Mouse (Mus musculus): Measurements from ENCODE around the gene Rras2. TPM values are rescaled to one million over a fixed set of nuclear protein-coding genes. Genes with fewer than 3 reads are reported as not detected.

Gene Rras2
- total RNA-seq, 1 experiment: 44.0 TPM

- H3K4me3 ChIP-seq (ENCODE audit: insufficient read depth in 1 of 2, low read depth in 1 of 2, low read length in 2 of 2, poor library complexity in 1 of 2, severe bottlenecking in 1 of 2): no peak overlapping the region
- no peaks in the 10 kb centered on the region for H3K9me3 ChIP-seq (ENCODE audit: control insufficient read depth, insufficient read depth, low read depth, low read length)
- no peak overlapping the region for H3K9ac ChIP-seq (ENCODE audit: insufficient read depth, low read depth, low read length, poor library complexity, severe bottlenecking)
- TF ChIP-seq HCFC1 (IDR thresholded peaks at IDR 0.05; ENCODE audit: borderline replicate concordance, insufficient read depth, low read length): no peak
- TF ChIP-seq ZNF384 (IDR thresholded peaks at IDR 0.05; ENCODE audit: low read depth, low read length): no peak
- no peak for TF ChIP-seq ZC3H11A (IDR thresholded peaks at IDR 0.05; ENCODE audit: borderline replicate concordance, low read depth, low read length)
- no peak for TF ChIP-seq CHD2 (IDR thresholded peaks at IDR 0.05; ENCODE audit: low read depth, low read length)
- TF ChIP-seq MAFK (IDR thresholded peaks at IDR 0.05; ENCODE audit: insufficient read depth, low read depth, low read length): no peak
- DNase-seq (ENCODE audit: low read depth, low spot score): no peak
- no peaks in the 10 kb centered on the region for H3K4me1 ChIP-seq (ENCODE audit: control insufficient read depth in 2 of 2, insufficient read depth in 2 of 2, low read length in 2 of 2, poor library complexity in 1 of 2)
- H3K27ac ChIP-seq (ENCODE audit: insufficient read depth, low read depth, low read length, poor library complexity, severe bottlenecking): no peak overlapping the region
- no peaks in the 10 kb centered on the region for H3K36me3 ChIP-seq (ENCODE audit: control insufficient read depth, insufficient read depth, low read length, poor library complexity, severe bottlenecking)
- in situ Hi-C loops (cut with MboI; ENCODE audit: low sequenced_read_pairs in 2 of 2, unreplicated experiment in 2 of 2): no loop called here
Measured at GRCm38 (mm10) chr7:114011726-114012443, 105.7 kb downstream of the Rras2 start.

GRCm38 (mm10) chr7:114007565-114007964, 110.0 kb downstream of the Rras2 start:
- Histone ChIP-seq H3K36me3 (ENCODE audit: control insufficient read depth, insufficient read depth, low read length, poor library complexity, severe bottlenecking) (no peaks in the 10 kb centered on the region), H3K9me3 (ENCODE audit: control insufficient read depth, insufficient read depth, low read depth, low read length) (no peaks in the 10 kb centered on the region), H3K4me1 (ENCODE audit: control insufficient read depth in 2 of 2, insufficient read depth in 2 of 2, low read length in 2 of 2, poor library complexity in 1 of 2) (peaks cover 0 to 2% of the 10 kb centered on the region in 2 experiments; a peak in 1 of 4 replicates), H3K27ac (ENCODE audit: insufficient read depth, low read depth, low read length, poor library complexity, severe bottlenecking) (no peak overlapping the region), H3K4me3 (ENCODE audit: insufficient read depth in 1 of 2, low read depth in 1 of 2, low read length in 2 of 2, poor library complexity in 1 of 2, severe bottlenecking in 1 of 2) (no peak overlapping the region), H3K9ac (ENCODE audit: insufficient read depth, low read depth, low read length, poor library complexity, severe bottlenecking) (no peak overlapping the region)
- TF ChIP-seq ZNF384 (IDR thresholded peaks at IDR 0.05; ENCODE audit: low read depth, low read length): no peak
- 0 out of 2 replicates have a peak, but pooled peaks have one; percentile 29 for TF ChIP-seq ZC3H11A (IDR thresholded peaks at IDR 0.05; ENCODE audit: borderline replicate concordance, low read depth, low read length)
- no peak for TF ChIP-seq HCFC1 (IDR thresholded peaks at IDR 0.05; ENCODE audit: borderline replicate concordance, insufficient read depth, low read length)
- DNase-seq (ENCODE audit: low read depth, low spot score): peak; percentile 37
- in situ Hi-C loops (cut with MboI; ENCODE audit: low sequenced_read_pairs in 2 of 2, unreplicated experiment in 2 of 2): no loop called here

- no peaks in the 10 kb centered on the region for H3K9me3 ChIP-seq (ENCODE audit: control insufficient read depth, insufficient read depth, low read depth, low read length)
- in situ Hi-C loops (cut with MboI; ENCODE audit: low sequenced_read_pairs in 2 of 2, unreplicated experiment in 2 of 2): no loop called here
- H3K27ac ChIP-seq (ENCODE audit: insufficient read depth, low read depth, low read length, poor library complexity, severe bottlenecking): no peak overlapping the region
- peaks cover 0 to 2% of the 10 kb centered on the region in 2 experiments; a peak in 1 of 4 replicates for H3K4me1 ChIP-seq (ENCODE audit: control insufficient read depth in 2 of 2, insufficient read depth in 2 of 2, low read length in 2 of 2, poor library complexity in 1 of 2)
- no peak for DNase-seq (ENCODE audit: low read depth, low spot score)
- no peak for TF ChIP-seq ZC3H11A (IDR thresholded peaks at IDR 0.05; ENCODE audit: borderline replicate concordance, low read depth, low read length)
- TF ChIP-seq CHD2 (IDR thresholded peaks at IDR 0.05; ENCODE audit: low read depth, low read length): no peak
- no peak for TF ChIP-seq HCFC1 (IDR thresholded peaks at IDR 0.05; ENCODE audit: borderline replicate concordance, insufficient read depth, low read length)
- TF ChIP-seq MAFK (IDR thresholded peaks at IDR 0.05; ENCODE audit: insufficient read depth, low read depth, low read length): no peak
- no peak for TF ChIP-seq ZNF384 (IDR thresholded peaks at IDR 0.05; ENCODE audit: low read depth, low read length)
- no peaks in the 10 kb centered on the region for H3K36me3 ChIP-seq (ENCODE audit: control insufficient read depth, insufficient read depth, low read length, poor library complexity, severe bottlenecking)
- H3K4me3 ChIP-seq (ENCODE audit: insufficient read depth in 1 of 2, low read depth in 1 of 2, low read length in 2 of 2, poor library complexity in 1 of 2, severe bottlenecking in 1 of 2): no peak overlapping the region
- H3K9ac ChIP-seq (ENCODE audit: insufficient read depth, low read depth, low read length, poor library complexity, severe bottlenecking): no peak overlapping the region
Measured at GRCm38 (mm10) chr7:114006456-114006855, 111.1 kb downstream of the Rras2 start.

GRCm38 (mm10) chr7:114005499-114005898, 112.1 kb downstream of the Rras2 start:
- peaks cover 0 to 2% of the 10 kb centered on the region in 2 experiments; a peak in 1 of 4 replicates for H3K4me1 ChIP-seq (ENCODE audit: control insufficient read depth in 2 of 2, insufficient read depth in 2 of 2, low read length in 2 of 2, poor library complexity in 1 of 2)
- no peak overlapping the region for H3K4me3 ChIP-seq (ENCODE audit: insufficient read depth in 1 of 2, low read depth in 1 of 2, low read length in 2 of 2, poor library complexity in 1 of 2, severe bottlenecking in 1 of 2)
- H3K36me3 ChIP-seq (ENCODE audit: control insufficient read depth, insufficient read depth, low read length, poor library complexity, severe bottlenecking): no peaks in the 10 kb centered on the region
- H3K9ac ChIP-seq (ENCODE audit: insufficient read depth, low read depth, low read length, poor library complexity, severe bottlenecking): no peak overlapping the region
- in situ Hi-C loops (cut with MboI; ENCODE audit: low sequenced_read_pairs in 2 of 2, unreplicated experiment in 2 of 2): no loop called here
- H3K27ac ChIP-seq (ENCODE audit: insufficient read depth, low read depth, low read length, poor library complexity, severe bottlenecking): no peak overlapping the region
- H3K9me3 ChIP-seq (ENCODE audit: control insufficient read depth, insufficient read depth, low read depth, low read length): no peaks in the 10 kb centered on the region
- TF ChIP-seq HCFC1 (IDR thresholded peaks at IDR 0.05; ENCODE audit: borderline replicate concordance, insufficient read depth, low read length): no peak
- no peak for TF ChIP-seq MAFK (IDR thresholded peaks at IDR 0.05; ENCODE audit: insufficient read depth, low read depth, low read length)
- no peak for TF ChIP-seq CHD2 (IDR thresholded peaks at IDR 0.05; ENCODE audit: low read depth, low read length)
- TF ChIP-seq ZNF384 (IDR thresholded peaks at IDR 0.05; ENCODE audit: low read depth, low read length): no peak
- no peak for TF ChIP-seq ZC3H11A (IDR thresholded peaks at IDR 0.05; ENCODE audit: borderline replicate concordance, low read depth, low read length)
- DNase-seq (ENCODE audit: low read depth, low spot score): no peak
